Mouse (Mus musculus): ENCODE measurements around the gene Gabrd.

DNA sequence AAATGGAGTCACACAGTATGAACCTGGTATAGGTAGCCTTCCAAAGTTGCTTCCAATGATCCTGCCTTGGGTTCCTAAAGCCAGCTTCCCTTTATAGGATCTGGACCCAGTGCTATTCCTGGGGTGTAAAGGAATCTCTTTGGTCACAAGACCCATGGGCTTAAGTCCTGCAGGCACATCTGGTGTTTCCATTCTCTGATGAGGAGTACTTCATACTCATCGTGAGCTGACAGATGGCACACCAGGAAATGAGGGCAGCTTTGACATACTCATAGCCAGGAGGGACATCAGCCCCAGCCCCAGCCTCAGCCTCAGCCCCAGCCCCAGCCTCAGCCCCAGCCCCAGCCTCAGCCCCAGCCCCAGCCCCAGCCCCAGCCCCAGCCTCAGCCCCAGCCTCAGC lies 4.6 kb upstream of the Gabrd start:
- TF ChIP-seq CTCF (IDR thresholded peaks at IDR 0.05; ENCODE audit: borderline replicate concordance, control insufficient read depth, extremely low read depth, insufficient read depth, low read length, poor library complexity) = no peak
- no peak for TF ChIP-seq POLR2A (IDR thresholded peaks at IDR 0.05; ENCODE audit: control insufficient read depth, extremely low read depth, insufficient read depth, low read length, poor library complexity)
